Mouse (Mus musculus) R1 (cell line): Measurements from ENCODE around the gene Hist2h2ac.
"Not testable (repeated sequence)": the region's sequence is repeated elsewhere in the genome, so short reads cannot be mapped to it uniquely, and the experiment has no call there.

ENCODE experiments used
- DNase-seq: peaks from one replicate; pipeline ENCODE4 v3.0.0-alpha.2; 2018; ENCODE audit warnings: low read depth, low spot score

Gene Hist2h2ac

GRCm38 (mm10) chr3:96230404-96230803 lies 9.7 kb upstream of the Hist2h2ac start:
- DNase-seq, result no peak

DNA sequence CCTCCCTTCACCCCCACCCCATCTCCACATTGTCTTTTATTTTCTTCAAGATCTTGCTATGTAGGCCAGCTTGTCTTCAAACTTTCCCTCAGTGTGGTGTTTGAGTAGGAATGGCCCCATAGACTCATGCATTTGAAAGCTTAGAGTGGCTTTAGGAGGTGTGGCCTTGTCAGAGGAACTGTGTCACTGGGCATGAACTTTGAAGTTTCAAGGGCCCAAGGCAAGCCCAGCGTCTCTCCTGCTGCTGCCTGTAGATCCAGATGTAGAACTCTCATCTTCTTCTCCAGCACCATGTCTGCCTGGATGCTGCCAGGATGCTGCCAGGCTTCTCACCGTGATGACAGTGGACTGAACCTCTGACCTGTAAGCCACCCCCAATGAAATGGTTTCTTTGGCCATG lies 8.1 kb upstream of the Hist2h2ac start:
- DNase-seq, result no peak

- DNase-seq, result peak; percentile 77
These were observed 6.3 kb upstream of the Hist2h2ac start for GRCm38 (mm10) chr3:96226695-96227648.

GRCm38 (mm10) chr3:96225421-96225820 lies 4.7 kb upstream of the Hist2h2ac start:
- no peak for DNase-seq

- no peak for DNase-seq
These were observed 2.1 kb upstream of the Hist2h2ac start for GRCm38 (mm10) chr3:96222774-96223173.

GRCm38 (mm10) chr3:96221640-96222038 lies 959 bp upstream of the Hist2h2ac start:
- DNase-seq, result no peak

GRCm38 (mm10) chr3:96220131-96220764 lies 432 bp downstream of the Hist2h2ac start:
- peak; percentile 80 for DNase-seq

DNA sequence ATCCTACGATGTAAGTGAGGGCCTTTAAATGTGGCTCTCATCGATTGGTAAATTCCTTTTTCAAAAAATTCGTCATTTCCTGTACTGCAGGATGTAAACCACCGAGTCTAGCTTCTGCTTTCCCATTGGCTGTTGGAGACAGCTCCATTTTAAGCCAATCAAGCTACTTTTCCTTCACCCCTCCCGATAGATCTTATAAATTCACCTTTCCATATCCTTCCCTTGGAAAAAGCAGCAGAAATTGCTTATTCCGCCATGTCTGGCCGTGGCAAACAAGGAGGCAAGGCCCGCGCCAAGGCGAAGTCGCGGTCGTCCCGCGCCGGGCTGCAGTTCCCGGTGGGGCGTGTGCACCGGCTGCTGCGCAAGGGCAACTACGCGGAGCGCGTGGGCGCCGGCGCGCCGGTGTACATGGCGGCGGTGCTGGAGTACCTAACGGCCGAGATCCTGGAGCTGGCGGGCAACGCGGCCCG lies 984 bp downstream of the Hist2h2ac start, which contains the start of the genes Bola1 and Hist2h2ab:
Gene Bola1 (minus strand): TSS at position 49 of the 470 bp plus-strand sequence.
Gene Hist2h2ab (plus strand): TSS at position 205 of the 470 bp plus-strand sequence.
- peak; percentile 94 for DNase-seq

GRCm38 (mm10) chr3:96219191-96219641 lies 1.5 kb downstream of the Hist2h2ac start:
- DNase-seq, result peak; percentile 65

DNA sequence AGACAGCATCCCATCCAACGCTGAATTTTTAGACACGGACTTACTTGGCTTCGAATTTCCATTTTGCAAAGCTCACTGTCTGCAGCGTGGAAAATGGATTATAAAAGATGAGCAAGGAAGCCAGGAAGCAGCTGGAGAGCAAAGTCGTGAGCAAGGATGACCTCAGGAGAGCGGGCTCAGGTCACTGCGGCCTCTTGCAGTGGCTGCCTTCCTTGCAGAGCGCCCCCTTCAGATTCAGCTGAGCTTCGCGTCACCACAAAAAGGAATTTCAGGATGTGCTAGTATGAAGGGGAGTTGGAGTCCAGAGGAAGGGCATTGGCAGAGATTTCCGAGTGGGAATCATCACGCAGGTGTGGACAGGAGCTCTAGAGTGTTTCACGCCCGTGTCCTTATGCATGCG lies 11.4 kb downstream of the Hist2h2ac start:
- DNase-seq, result peak; percentile 43

DNA sequence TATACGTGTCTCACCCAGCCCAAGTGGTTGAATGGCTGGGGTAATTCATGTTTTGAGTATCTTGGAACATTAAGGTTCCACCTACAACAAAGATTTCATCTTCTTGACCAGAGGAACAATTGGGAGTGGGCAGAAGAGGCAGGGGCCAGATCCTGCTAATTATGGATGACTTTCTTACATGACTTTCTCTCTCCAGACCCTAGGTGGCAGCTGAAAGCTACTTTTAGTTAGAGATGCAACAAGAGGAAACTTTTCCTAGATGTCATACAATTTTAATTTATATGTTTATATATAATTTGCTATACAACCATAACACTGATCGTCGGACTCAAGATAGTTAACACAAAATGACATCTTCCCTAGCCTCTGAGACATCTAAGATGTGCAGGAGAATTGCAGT lies 12.9 kb downstream of the Hist2h2ac start:
- DNase-seq, result no peak

- no peak for DNase-seq
These were observed 20.9 kb downstream of the Hist2h2ac start for GRCm38 (mm10) chr3:96199731-96200130.

GRCm38 (mm10) chr3:96198601-96199251 lies 22.0 kb downstream of the Hist2h2ac start:
- not testable (repeated sequence) for DNase-seq

GRCm38 (mm10) chr3:96198181-96198580 lies 22.5 kb downstream of the Hist2h2ac start:
- DNase-seq, result peak; percentile 72

DNA sequence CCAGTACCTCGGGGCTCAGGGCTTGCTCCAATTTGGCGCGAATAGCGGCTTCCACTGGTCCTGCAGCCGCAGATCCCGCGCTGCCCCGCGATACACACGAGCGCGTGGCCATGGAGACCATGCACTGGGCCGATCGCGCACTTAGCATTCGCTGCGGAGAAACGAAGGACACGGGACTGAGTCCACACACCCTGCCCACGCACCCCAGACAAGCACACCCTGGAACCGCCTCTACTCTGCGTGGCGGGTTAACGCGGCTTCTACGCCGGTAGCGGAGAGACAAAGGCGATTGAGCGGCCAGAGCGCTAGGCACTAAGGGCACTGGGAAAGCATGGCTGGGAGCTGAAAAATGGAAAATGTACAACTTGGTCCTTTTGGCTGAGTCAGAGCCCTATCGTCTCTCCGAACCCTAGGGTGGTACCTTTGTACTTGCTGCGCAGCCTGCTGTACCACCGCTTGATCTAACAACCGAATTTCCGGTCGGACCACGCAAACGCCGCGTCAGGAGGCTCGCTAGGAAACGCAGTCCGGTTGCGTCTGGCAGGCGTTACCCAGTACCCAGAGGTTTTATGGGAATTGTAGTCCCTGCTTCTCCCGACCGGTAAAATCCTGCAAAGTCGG lies 23.4 kb downstream of the Hist2h2ac start:
- DNase-seq, result peak; percentile 94

- peak; percentile 44 for DNase-seq
These were observed 24.1 kb downstream of the Hist2h2ac start for GRCm38 (mm10) chr3:96196437-96197128.

DNA sequence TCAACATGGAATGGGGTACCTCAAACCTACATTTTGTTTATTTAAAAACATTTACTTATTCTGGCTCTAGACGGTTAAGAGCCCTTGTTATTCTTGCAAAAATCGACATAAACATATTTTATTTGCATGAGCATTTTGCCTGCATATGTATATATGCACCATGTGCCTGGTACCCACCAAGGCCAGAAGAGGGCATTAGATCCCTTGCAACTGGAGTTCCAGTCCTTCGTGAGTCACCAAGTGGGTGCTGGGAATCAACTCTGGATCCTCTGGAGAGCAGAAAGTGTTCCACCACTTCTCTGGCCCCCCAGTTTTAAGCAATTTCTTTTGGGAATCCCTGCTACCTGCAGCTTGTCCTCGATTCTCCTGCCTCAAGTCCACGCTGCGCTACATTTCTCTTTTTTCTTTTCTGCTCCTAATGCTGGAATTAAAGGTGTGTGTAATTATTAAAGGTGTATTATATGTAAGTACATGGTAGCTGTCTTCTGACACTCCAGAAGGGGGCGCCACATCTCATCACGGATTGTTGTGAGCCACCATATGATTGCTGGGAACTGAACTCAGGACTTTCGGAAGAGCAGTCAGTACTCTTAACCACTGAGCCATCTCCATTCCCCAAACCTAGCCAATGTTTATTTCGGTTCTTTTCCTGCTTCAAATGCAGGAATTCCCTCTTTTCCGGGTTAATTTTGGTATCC lies 24.9 kb downstream of the Hist2h2ac start:
- no peak for DNase-seq

- no peak for DNase-seq
These were observed 25.7 kb downstream of the Hist2h2ac start for GRCm38 (mm10) chr3:96194966-96195365.

DNA sequence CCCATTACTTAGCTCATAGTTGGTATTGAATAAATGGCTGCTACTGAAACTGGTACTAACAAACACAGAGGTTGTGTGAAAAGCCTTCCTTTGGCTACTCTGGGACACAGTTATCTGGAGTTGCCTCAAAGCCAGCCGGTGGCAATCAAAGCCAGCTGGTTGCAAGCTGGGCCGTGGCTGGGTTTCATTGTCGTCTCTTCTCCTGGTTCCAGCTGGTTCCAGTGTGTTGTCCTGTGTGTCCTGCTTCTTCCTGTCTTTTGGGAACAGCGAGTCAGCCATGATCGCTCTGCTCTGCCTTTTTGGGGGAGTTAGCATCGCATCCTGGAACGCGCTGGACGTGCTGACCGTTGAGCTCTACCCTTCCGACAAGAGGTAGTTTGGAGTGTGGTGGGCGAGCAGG lies 27.7 kb downstream of the Hist2h2ac start:
- no peak for DNase-seq

DNA sequence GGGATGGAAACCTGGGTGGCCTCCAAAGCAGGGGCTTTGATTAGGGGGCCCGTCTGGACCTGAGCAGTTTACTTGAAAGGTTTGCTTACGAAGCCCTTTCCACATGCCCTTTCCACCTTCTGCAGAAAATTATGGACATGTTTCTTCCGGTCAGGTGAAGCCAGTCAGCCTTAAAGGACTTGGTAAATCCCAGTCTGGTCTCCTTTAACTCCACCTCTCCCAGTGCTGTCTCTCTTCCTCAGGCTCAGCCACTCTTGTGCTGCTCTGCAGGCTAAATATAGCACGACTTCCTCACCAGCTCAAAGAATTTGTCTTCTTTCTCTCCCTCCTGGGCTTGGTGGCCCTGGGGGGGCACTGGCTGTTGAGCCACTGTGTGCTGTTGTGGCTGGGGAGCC lies 38.3 kb downstream of the Hist2h2ac start:
- no peak for DNase-seq
